Mouse (Mus musculus) MEL (cell line): ENCODE measurements around the gene Fndc5. TPM values are rescaled to one million over a fixed set of nuclear protein-coding genes. Genes with fewer than 3 reads are reported as not detected.

Source experiments
- DNase-seq: peaks from one replicate; pipeline ENCODE4 v3.0.0; 2011; ENCODE audit warnings: low read depth, low spot score
- H3K27ac ChIP-seq: 2 replicates; pipeline ENCODE4 v1.5.1; 2012; ENCODE audit warnings: low read depth, mild to moderate bottlenecking, control low read depth, low read length, moderate library complexity; ENCODE audit not compliant: control insufficient read depth
- H3K27me3 ChIP-seq, 2 experiments: fragments of 150-350 bp in 1 of 2; sonication (generic) in 1 of 2; 2 replicates each; pipeline ENCODE4 v1.6.1; 2012; ENCODE audit warnings: low read length in 2 of 2, mild to moderate bottlenecking in 2 of 2, improper control_type of control experiment in 1 of 2, moderate library complexity in 1 of 2; ENCODE audit not compliant: insufficient read depth in 2 of 2, control insufficient read depth in 1 of 2
- H3K36me3 ChIP-seq, 2 experiments: 2 replicates each; pipeline ENCODE4 v1.6.1; 2012 to 2014; ENCODE audit warnings: low read length in 2 of 2, improper control_type of control experiment in 1 of 2, inconsistent platforms in 1 of 2, mild to moderate bottlenecking in 1 of 2; ENCODE audit not compliant: insufficient read depth in 2 of 2, control insufficient read depth in 1 of 2
- H3K4me1 ChIP-seq, 2 experiments: fragments of 150-350 bp in 1 of 2; sonication (generic) in 1 of 2; 2 replicates each; pipeline ENCODE4 v1.6.1; 2012; ENCODE audit warnings: low read length in 2 of 2, improper control_type of control experiment in 1 of 2, mild to moderate bottlenecking in 1 of 2; ENCODE audit not compliant: insufficient read depth in 2 of 2, control insufficient read depth in 1 of 2
- H3K4me3 ChIP-seq, 2 experiments: fragments of 150-350 bp in 1 of 2; sonication (generic) in 1 of 2; 2 replicates each; pipeline ENCODE4 v1.5.1; 2012; ENCODE audit warnings: low read depth in 2 of 2, low read length in 2 of 2, mild to moderate bottlenecking in 2 of 2, moderate library complexity in 2 of 2, control low read depth in 1 of 2, improper control_type of control experiment in 1 of 2; ENCODE audit not compliant: control insufficient read depth in 1 of 2, insufficient read depth in 1 of 2
- H3K79me2 ChIP-seq: 2 replicates; pipeline ENCODE4 v1.6.1; 2012; ENCODE audit warnings: mild to moderate bottlenecking, low read length, moderate library complexity; ENCODE audit not compliant: control insufficient read depth, poor library complexity, insufficient read depth
- H3K9ac ChIP-seq: 2 replicates; pipeline ENCODE4 v1.6.1; 2012; ENCODE audit warnings: low read depth, mild to moderate bottlenecking, control low read depth, low read length, moderate library complexity; ENCODE audit not compliant: control insufficient read depth, poor library complexity, severe bottlenecking
- H3K9me3 ChIP-seq: fragments of 150-350 bp; sonication (generic); replicated peaks from 2 replicates; pipeline ENCODE4 v1.6.1; 2012; ENCODE audit warnings: mild to moderate bottlenecking, low read length, improper control_type of control experiment, moderate library complexity; ENCODE audit not compliant: insufficient read depth
- BHLHE40 ChIP-seq: IDR thresholded peaks from 2 replicates; pipeline ENCODE4 v1.6.1; 2012; ENCODE audit warnings: low read depth, mild to moderate bottlenecking, inconsistent platforms, low read length, improper control_type of control experiment, borderline replicate concordance
- CHD1 ChIP-seq: IDR thresholded peaks from 2 replicates; pipeline ENCODE4 v1.6.1; 2012; ENCODE audit warnings: low read depth, mild to moderate bottlenecking, inconsistent platforms, low read length, improper control_type of control experiment
- CHD2 ChIP-seq: IDR thresholded peaks from 2 replicates; pipeline ENCODE4 v1.6.1; 2011; ENCODE audit warnings: low read length, improper control_type of control experiment
- CTCF ChIP-seq, 3 experiments: IDR thresholded peaks in 2 of 3; conservative IDR thresholded peaks in 1 of 3; 2 replicates each; pipeline ENCODE4 v1.5.1; 2011 to 2012; ENCODE audit warnings: low read length in 3 of 3, low read depth in 2 of 3, mild to moderate bottlenecking in 2 of 3, improper control_type of control experiment in 1 of 3, inconsistent platforms in 1 of 3, mixed read lengths in 1 of 3, moderate library complexity in 1 of 3; ENCODE audit not compliant: control insufficient read depth in 1 of 3, insufficient read depth in 1 of 3, poor library complexity in 1 of 3, severe bottlenecking in 1 of 3
- ELF1 ChIP-seq: IDR thresholded peaks from 2 replicates; pipeline ENCODE4 v1.6.1; 2014; ENCODE audit warnings: low read depth, mild to moderate bottlenecking, inconsistent platforms, low read length, improper control_type of control experiment, moderate library complexity
- EP300 ChIP-seq, 2 experiments: IDR thresholded peaks; 2 replicates each; pipeline ENCODE4 v1.6.1; 2011; ENCODE audit warnings: improper control_type of control experiment in 2 of 2, low read length in 2 of 2, low read depth in 1 of 2, mild to moderate bottlenecking in 1 of 2
- ETS1 ChIP-seq: IDR thresholded peaks from 2 replicates; pipeline ENCODE4 v1.6.1; 2012; ENCODE audit warnings: low read depth, mild to moderate bottlenecking, inconsistent platforms, low read length, improper control_type of control experiment, moderate library complexity
- GABPA ChIP-seq: IDR thresholded peaks from 2 replicates; pipeline ENCODE4 v1.6.1; 2012; ENCODE audit warnings: low read depth, mild to moderate bottlenecking, inconsistent platforms, low read length, improper control_type of control experiment, moderate library complexity
- GATA1 ChIP-seq: IDR thresholded peaks from 2 replicates; pipeline ENCODE4 v1.6.1; 2011; ENCODE audit warnings: low read depth, low read length, improper control_type of control experiment
- HCFC1 ChIP-seq: IDR thresholded peaks from 2 replicates; pipeline ENCODE4 v1.6.1; 2012; ENCODE audit warnings: low read depth, mild to moderate bottlenecking, inconsistent platforms, low read length, improper control_type of control experiment, moderate library complexity
- JUND ChIP-seq: IDR thresholded peaks from 2 replicates; pipeline ENCODE4 v1.6.1; 2011; ENCODE audit warnings: low read depth, mild to moderate bottlenecking, improper control_type of control experiment, low read length
- KAT2A ChIP-seq: conservative IDR thresholded peaks from 2 replicates; pipeline ENCODE4 v1.6.1; 2012; ENCODE audit warnings: low read depth, low read length, improper control_type of control experiment, inconsistent platforms
- MAFK ChIP-seq: IDR thresholded peaks from 2 replicates; pipeline ENCODE4 v1.6.1; 2011; ENCODE audit warnings: low read depth, mild to moderate bottlenecking, low read length, improper control_type of control experiment, borderline replicate concordance
- MAX ChIP-seq: IDR thresholded peaks from 2 replicates; pipeline ENCODE4 v1.6.1; 2011; ENCODE audit warnings: low read length, improper control_type of control experiment
- MAZ ChIP-seq: IDR thresholded peaks from 2 replicates; pipeline ENCODE4 v1.6.1; 2012; ENCODE audit warnings: low read depth, mild to moderate bottlenecking, inconsistent platforms, low read length, improper control_type of control experiment
- MEF2A ChIP-seq: IDR thresholded peaks from 2 replicates; pipeline ENCODE4 v1.6.1; 2014; ENCODE audit warnings: low read depth, mild to moderate bottlenecking, inconsistent platforms, low read length, improper control_type of control experiment; ENCODE audit not compliant: poor library complexity, insufficient replicate concordance, severe bottlenecking; ENCODE audit errors: extremely low read depth
- MXI1 ChIP-seq: IDR thresholded peaks from 2 replicates; pipeline ENCODE4 v1.6.1; 2011; ENCODE audit warnings: mild to moderate bottlenecking, low read depth, low read length, improper control_type of control experiment
- MYC ChIP-seq: IDR thresholded peaks from 2 replicates; pipeline ENCODE4 v1.6.1; 2011; ENCODE audit warnings: low read depth, mild to moderate bottlenecking, low read length, improper control_type of control experiment, moderate library complexity
- NELFE ChIP-seq: IDR thresholded peaks from 2 replicates; pipeline ENCODE4 v1.6.1; 2011; ENCODE audit warnings: low read depth, low read length, improper control_type of control experiment
- NRF1 ChIP-seq: IDR thresholded peaks from 2 replicates; pipeline ENCODE4 v1.6.1; 2014; ENCODE audit warnings: low read depth, mild to moderate bottlenecking, inconsistent platforms, low read length, improper control_type of control experiment, moderate library complexity; ENCODE audit not compliant: poor library complexity, insufficient read depth, severe bottlenecking
- POLR2A ChIP-seq, 2 experiments: IDR thresholded peaks; 2 replicates each; pipeline ENCODE4 v1.6.1; 2011 to 2012; ENCODE audit warnings: low read length in 2 of 2, mild to moderate bottlenecking in 2 of 2, control low read depth in 1 of 2, improper control_type of control experiment in 1 of 2, low read depth in 1 of 2, moderate library complexity in 1 of 2; ENCODE audit not compliant: control insufficient read depth in 1 of 2, insufficient read depth in 1 of 2, poor library complexity in 1 of 2
- POLR2AphosphoS2 ChIP-seq: IDR thresholded peaks from 2 replicates; pipeline ENCODE4 v1.6.1; 2011; ENCODE audit warnings: low read length, improper control_type of control experiment
- POLR2AphosphoS5 ChIP-seq: IDR thresholded peaks from 2 replicates; pipeline ENCODE4 v1.6.1; 2012; ENCODE audit warnings: low read depth, borderline replicate concordance, mild to moderate bottlenecking, inconsistent platforms, low read length, moderate library complexity, mixed read lengths
- RAD21 ChIP-seq: IDR thresholded peaks from 2 replicates; pipeline ENCODE4 v1.6.1; 2011; ENCODE audit warnings: mild to moderate bottlenecking, low read depth, low read length, improper control_type of control experiment
- SIN3A ChIP-seq: IDR thresholded peaks from 2 replicates; pipeline ENCODE4 v1.6.1; 2012; ENCODE audit warnings: low read length, improper control_type of control experiment, inconsistent platforms
- TAL1 ChIP-seq: IDR thresholded peaks from 2 replicates; pipeline ENCODE4 v1.6.1; 2012; ENCODE audit warnings: mild to moderate bottlenecking, inconsistent platforms, low read length, moderate library complexity, mixed read lengths
- TBP ChIP-seq: IDR thresholded peaks from 2 replicates; pipeline ENCODE4 v1.8.0; 2011; ENCODE audit warnings: low read depth, low read length, improper control_type of control experiment
- TCF12 ChIP-seq: IDR thresholded peaks from 2 replicates; pipeline ENCODE4 v1.6.1; 2014; ENCODE audit warnings: low read depth, mild to moderate bottlenecking, inconsistent platforms, low read length, improper control_type of control experiment, moderate library complexity
- UBTF ChIP-seq: IDR thresholded peaks from 2 replicates; pipeline ENCODE4 v1.6.1; 2012; ENCODE audit warnings: low read depth, mild to moderate bottlenecking, inconsistent platforms, low read length, improper control_type of control experiment, moderate library complexity, borderline replicate concordance; ENCODE audit not compliant: insufficient read depth
- USF1 ChIP-seq: IDR thresholded peaks from 2 replicates; pipeline ENCODE4 v1.6.1; 2014; ENCODE audit warnings: low read depth, mild to moderate bottlenecking, inconsistent platforms, low read length, improper control_type of control experiment, moderate library complexity
- ZKSCAN1 ChIP-seq: IDR thresholded peaks from 2 replicates; pipeline ENCODE4 v1.6.1; 2012; ENCODE audit warnings: low read depth, mild to moderate bottlenecking, inconsistent platforms, low read length, improper control_type of control experiment, moderate library complexity
- ZMIZ1 ChIP-seq: IDR thresholded peaks from 2 replicates; pipeline ENCODE4 v1.6.1; 2012; ENCODE audit warnings: low read depth, mild to moderate bottlenecking, inconsistent platforms, low read length, improper control_type of control experiment, moderate library complexity
- ZNF384 ChIP-seq: IDR thresholded peaks from 2 replicates; pipeline ENCODE4 v1.6.1; 2012; ENCODE audit warnings: low read depth, mild to moderate bottlenecking, inconsistent platforms, low read length, improper control_type of control experiment
- polyA plus RNA-seq, 2 experiments: library from polyadenylated mRNA; stranded (reverse) in 1 of 2; unstranded in 1 of 2; fragments of >175 nt in 1 of 2; fragments of >200 nt in 1 of 2; gene quantifications; 2 replicates each; pipeline versions ENCODE4 v1.2.1 to v1.2.4; 2012; ENCODE audit warnings: low replicate concordance in 2 of 2, low read depth in 1 of 2; ENCODE audit not compliant: insufficient read length in 2 of 2, insufficient read depth in 1 of 2, missing spikeins in 1 of 2
- total RNA-seq: library from RNA; depleted of rRNA; stranded (reverse); fragments of 300-350 nt; gene quantifications from 2 replicates; pipeline ENCODE4 v1.2.3, GENCODE M21; 2012

The Fndc5 gene
- total and polyA plus RNA-seq, 3 experiments: 15.8 to 123 (median 35.9) TPM

- Histone ChIP-seq H3K27me3 (no peaks in the 10 kb centered on the region), H3K27ac (peak within 1 kb of the TSS; percentile 89), H3K4me3 (peak within 1 kb of the TSS; percentile 68 to 88), H3K9me3 (no peaks in the 10 kb centered on the region), H3K36me3 (peaks cover 20 to 26% of the 10 kb centered on the region in 2 experiments), H3K4me1 (peaks cover 6 to 16% of the 10 kb centered on the region in 2 experiments), H3K9ac (peak within 1 kb of the TSS; percentile 94), H3K79me2 (peaks cover 52% of the 10 kb centered on the region)
- DNase-seq: peak; percentile 98
- TF ChIP-seq TAL1 (peak; percentile 19; the same call in 1 of the 2 replicates), POLR2AphosphoS5 (0 out of 2 replicates have a peak, but pooled peaks have one; percentile 33), TBP (0 out of 2 replicates have a peak, but pooled peaks have one; percentile 71), SIN3A (peak; percentile 100), HCFC1 (peak; percentile 97), MEF2A (0 out of 2 replicates have a peak, but pooled peaks have one; percentile 65), CHD1 (no peak), CHD2 (no peak; the same call in 1 of the 2 replicates), MAFK (no peak), ETS1 (peak; percentile 80), MAZ (peak; percentile 97), MXI1 (peak; percentile 100), NELFE (peak; percentile 74), ZMIZ1 (0 out of 2 replicates have a peak, but pooled peaks have one; percentile 21), BHLHE40 (no peak; the same call in 1 of the 2 replicates), USF1 (peak; percentile 59), NRF1 (peak; percentile 21; the same call in 1 of the 2 replicates), ZKSCAN1 (peak; percentile 83; the same call in 1 of the 2 replicates), EP300 (IDR thresholded peaks at IDR 0.05; ENCODE audit: low read depth in 1 of 2, low read length in 2 of 2) (peak in 1 of 2 experiments; percentile 75; a peak in 2 of 4 replicates), UBTF (no peak), ELF1 (peak; percentile 91), MAX (peak; percentile 98), POLR2AphosphoS2 (peak; percentile 86), KAT2A (peak; percentile 85; the same call in 1 of the 2 replicates), MYC (peak; percentile 100), ZNF384 (peak; percentile 100), POLR2A (IDR thresholded peaks at IDR 0.05; ENCODE audit: control insufficient read depth in 1 of 2, insufficient read depth in 1 of 2, low read depth in 1 of 2, low read length in 2 of 2, poor library complexity in 1 of 2) (peak; percentile 33 to 81; a peak in 3 of 4 replicates), RAD21 (no peak), GABPA (peak; percentile 58; the same call in 1 of the 2 replicates), TCF12 (peak; percentile 65), GATA1 (no peak; the same call in 1 of the 2 replicates), CTCF (IDR thresholded peaks at IDR 0.05 in 2 of 3, conservative IDR thresholded peaks at IDR 0.05 in 1 of 3; ENCODE audit: control insufficient read depth in 1 of 3, insufficient read depth in 1 of 3, low read depth in 2 of 3, low read length in 3 of 3, poor library complexity in 1 of 3, severe bottlenecking in 1 of 3) (no peak), JUND (no peak)
Measured at GRCm38 (mm10) chr4:129189542-129190519, 53.0 kb downstream of the Fndc5 start, which contains the start of the genes S100pbp and Yars. TSS of gene S100pbp (minus strand) at chr4:129189727. TSS of gene Yars (plus strand) at chr4:129189760.
